Mouse (Mus musculus) ES-Bruce4 (cell line): ENCODE measurements at regions not wholly inside any gene's neighbourhood (a gene's known extent, or its start where the extent isn't known, plus 50 kb on each side); places are given as distances from the start of the nearest gene placed in this dataset.

Source experiments
- CTCF ChIP-seq: IDR thresholded peaks from one replicate; pipeline ENCODE4 v1.8.1; 2011; ENCODE audit warnings: low read depth, low read length
- EP300 ChIP-seq: IDR thresholded peaks from 2 replicates; pipeline ENCODE4 v1.6.1; 2011; ENCODE audit warnings: low read depth, low read length; ENCODE audit not compliant: insufficient read depth

DNA sequence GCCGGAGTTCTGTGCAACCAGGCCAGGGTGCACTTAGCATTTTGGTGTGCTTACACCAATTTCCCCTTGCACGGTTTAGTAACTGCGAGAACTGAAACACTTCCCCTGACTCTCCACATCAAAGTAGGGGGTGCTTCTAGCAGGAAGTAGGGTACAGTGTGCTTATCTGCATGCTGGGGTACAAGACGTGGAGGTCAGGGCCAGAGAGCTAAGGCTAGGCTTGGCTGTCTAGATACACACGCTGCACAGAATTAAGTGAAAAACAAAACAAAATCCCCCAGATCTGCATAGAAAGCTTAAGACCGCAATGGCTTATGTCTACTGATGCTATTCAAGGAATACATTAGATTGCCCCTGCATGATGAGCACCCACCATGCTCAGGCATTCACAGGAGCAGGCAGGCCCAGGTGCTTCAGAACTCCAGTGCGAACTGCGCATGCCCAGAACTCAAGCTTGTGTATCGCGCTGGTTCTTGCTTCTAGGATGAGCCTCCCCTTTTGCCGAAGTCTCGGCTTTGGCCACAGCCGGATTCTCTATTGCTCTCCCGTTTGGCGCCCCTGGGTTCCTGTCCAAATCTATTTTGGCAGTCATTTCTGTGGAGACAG lies 78.9 kb upstream of the Slc38a2 start:
- TF ChIP-seq CTCF = no peak
- TF ChIP-seq EP300 = no peak
